Mouse (Mus musculus) kidney, adult 2 months (tissue): ENCODE measurements at regions not wholly inside any gene's neighbourhood (a gene's known extent, or its start where the extent isn't known, plus 50 kb on each side); places are given as distances from the start of the nearest gene placed in this dataset.

Experiments
- DNase-seq: peaks from one replicate; pipeline ENCODE4 v3.0.0; 2021
- H3K27ac ChIP-seq: fragments of 200-500 bp; 2 replicates; pipeline ENCODE4 v1.5.1; 2012; ENCODE audit warnings: low read depth, low read length, control low read depth, inconsistent platforms; ENCODE audit not compliant: insufficient read depth
- H3K27me3 ChIP-seq: fragments of 200-500 bp; replicated peaks from 2 replicates; pipeline ENCODE4 v1.6.1; 2012; ENCODE audit warnings: mild to moderate bottlenecking, moderate library complexity, low read length, inconsistent platforms; ENCODE audit not compliant: control insufficient read depth, insufficient read depth
- H3K36me3 ChIP-seq: fragments of 200-500 bp; 2 replicates; pipeline ENCODE4 v1.6.1; 2012; ENCODE audit warnings: mild to moderate bottlenecking, moderate library complexity, low read length, inconsistent platforms; ENCODE audit not compliant: control insufficient read depth, insufficient read depth
- H3K4me1 ChIP-seq: fragments of 200-500 bp; 2 replicates; pipeline ENCODE4 v1.6.1; 2011; ENCODE audit warnings: low read length; ENCODE audit not compliant: control insufficient read depth, insufficient read depth
- H3K4me3 ChIP-seq: fragments of 200-500 bp; 2 replicates; pipeline ENCODE4 v1.5.1; 2011; ENCODE audit warnings: mild to moderate bottlenecking, low read depth, low read length, control low read depth; ENCODE audit not compliant: insufficient read depth
- CTCF ChIP-seq: fragments of 200-500 bp; conservative IDR thresholded peaks from 2 replicates; pipeline ENCODE4 v1.5.1; 2011; ENCODE audit warnings: low read depth, mild to moderate bottlenecking, control low read depth, low read length, moderate library complexity, mixed read lengths; ENCODE audit not compliant: insufficient read depth, insufficient read length
- POLR2A ChIP-seq: fragments of 200-500 bp; IDR thresholded peaks from one replicate; pipeline ENCODE4 v1.6.1; 2011; ENCODE audit warnings: low read depth, low read length, control low read depth
- WGBS: fragments of 180-500 bp; shearing (Covaris S2); methylation state at CpG from one replicate; pipeline ENCODE4 v1.1.7; 2018; 5-methylcytosine and 5-hydroxymethylcytosine counted together

- WGBS, result 77% methylated on average over 2 of the region's 2 CpGs
- H3K36me3 ChIP-seq, result no peaks in the 10 kb centered on the region
- no peaks in the 10 kb centered on the region for H3K4me1 ChIP-seq
- H3K27ac ChIP-seq, result no peak overlapping the region
- no peak for DNase-seq
- TF ChIP-seq POLR2A, result no peak
- TF ChIP-seq CTCF, result no peak
- H3K27me3 ChIP-seq, result no peaks in the 10 kb centered on the region
- no peak overlapping the region for H3K4me3 ChIP-seq
Observed at GRCm38 (mm10) chr2:50642198-50642597, 345.6 kb upstream of the Mmadhc start.

- TF ChIP-seq CTCF, result no peak
- TF ChIP-seq POLR2A, result no peak
- Histone ChIP-seq H3K27me3 (no peaks in the 10 kb centered on the region), H3K27ac (no peak overlapping the region), H3K4me1 (no peaks in the 10 kb centered on the region), H3K4me3 (no peak overlapping the region), H3K36me3 (no peaks in the 10 kb centered on the region)
- 74% methylated on average over 2 of the region's 2 CpGs for WGBS
- no peak for DNase-seq
Observed at GRCm38 (mm10) chr2:50635896-50636295, 339.3 kb upstream of the Mmadhc start.

GRCm38 (mm10) chr2:50631786-50632185, 335.2 kb upstream of the Mmadhc start:
- H3K27ac ChIP-seq, result no peak overlapping the region
- DNase-seq, result no peak
- H3K4me1 ChIP-seq, result peaks cover 2% of the 10 kb centered on the region; the same call in 1 of the 2 replicates
- H3K27me3 ChIP-seq, result no peaks in the 10 kb centered on the region
- no peaks in the 10 kb centered on the region for H3K36me3 ChIP-seq
- TF ChIP-seq CTCF, result no peak
- no peak for TF ChIP-seq POLR2A
- no peak overlapping the region for H3K4me3 ChIP-seq

- DNase-seq, result peak; percentile 50
- WGBS, result 53% methylated on average over 2 of the region's 2 CpGs
- Histone ChIP-seq H3K36me3 (no peaks in the 10 kb centered on the region), H3K4me1 (peaks cover 2% of the 10 kb centered on the region; the same call in 1 of the 2 replicates), H3K27ac (no peak overlapping the region), H3K27me3 (no peaks in the 10 kb centered on the region), H3K4me3 (no peak overlapping the region)
- TF ChIP-seq CTCF, result no peak
- TF ChIP-seq POLR2A, result no peak
Observed at GRCm38 (mm10) chr2:50627501-50627900, 330.9 kb upstream of the Mmadhc start.

- H3K27me3 ChIP-seq, result no peaks in the 10 kb centered on the region
- H3K36me3 ChIP-seq, result no peaks in the 10 kb centered on the region
- peaks cover 2% of the 10 kb centered on the region; the same call in 1 of the 2 replicates for H3K4me1 ChIP-seq
- TF ChIP-seq POLR2A, result no peak
- TF ChIP-seq CTCF, result no peak
- 59% methylated on average over 5 of the region's 5 CpGs for WGBS
- H3K27ac ChIP-seq, result peak overlapping the region; percentile 74; the same call in 1 of the 2 replicates
- peak; percentile 49 for DNase-seq
- no peak overlapping the region for H3K4me3 ChIP-seq
Observed at GRCm38 (mm10) chr2:50625233-50625749, 328.7 kb upstream of the Mmadhc start.

- no peak overlapping the region for H3K27ac ChIP-seq
- H3K4me1 ChIP-seq, result no peaks in the 10 kb centered on the region
- no peaks in the 10 kb centered on the region for H3K36me3 ChIP-seq
- no peak overlapping the region for H3K4me3 ChIP-seq
- TF ChIP-seq CTCF, result peak; percentile 85
- TF ChIP-seq POLR2A, result no peak
- WGBS, result 18% methylated on average over 1 of the region's 1 CpGs
- DNase-seq, result peak; percentile 68
- no peaks in the 10 kb centered on the region for H3K27me3 ChIP-seq
Observed at GRCm38 (mm10) chr2:50609086-50609485, 312.5 kb upstream of the Mmadhc start.

GRCm38 (mm10) chr2:50589195-50589594, 292.6 kb upstream of the Mmadhc start:
- no peak overlapping the region for H3K27ac ChIP-seq
- no peak overlapping the region for H3K4me3 ChIP-seq
- H3K27me3 ChIP-seq, result no peaks in the 10 kb centered on the region
- no peaks in the 10 kb centered on the region for H3K4me1 ChIP-seq
- TF ChIP-seq POLR2A (no peak), CTCF (no peak)
- WGBS, result 39% methylated on average over 6 of the region's 6 CpGs
- peak; percentile 4 for DNase-seq
- no peaks in the 10 kb centered on the region for H3K36me3 ChIP-seq

GRCm38 (mm10) chr2:50588652-50589051, 292.1 kb upstream of the Mmadhc start:
- Histone ChIP-seq H3K4me1 (no peaks in the 10 kb centered on the region), H3K36me3 (no peaks in the 10 kb centered on the region), H3K27me3 (no peaks in the 10 kb centered on the region), H3K27ac (no peak overlapping the region), H3K4me3 (no peak overlapping the region)
- TF ChIP-seq POLR2A (no peak), CTCF (no peak)
- DNase-seq, result no peak
- WGBS, result 86% methylated on average over 6 of the region's 6 CpGs
